Mouse (Mus musculus): Measurements from ENCODE around the gene Olfr923. TPM values are rescaled to one million over a fixed set of nuclear protein-coding genes. Genes with fewer than 3 reads are reported as not detected.

Gene Olfr923
- polyA plus RNA-seq, 1 experiment from 2014 or later = not detected

Other genes starting within 250 kb of the Olfr923 start
- gene Olfr912, start 246.4 kb upstream of the Olfr923 start, polyA plus RNA-seq (2015; fragmentation: Nextera tagmentation; extraction: Ambion mirVana) = not detected in 2 replicates
- gene Olfr913, start 233.8 kb upstream of the Olfr923 start, polyA plus RNA-seq (2015; fragmentation: Nextera tagmentation; extraction: Ambion mirVana) = not detected in 2 replicates
- gene Olfr914, start 221.4 kb upstream of the Olfr923 start, polyA plus RNA-seq (2015; fragmentation: Nextera tagmentation; extraction: Ambion mirVana) = not detected in 2 replicates
- not detected in 2 replicates for gene Olfr916, start 166.7 kb upstream of the Olfr923 start, polyA plus RNA-seq (2015; fragmentation: Nextera tagmentation; extraction: Ambion mirVana)
- not detected in 2 replicates for gene Olfr917, start 160.7 kb upstream of the Olfr923 start, polyA plus RNA-seq (2015; fragmentation: Nextera tagmentation; extraction: Ambion mirVana)
- not detected in 2 replicates for gene Olfr918, start 151.9 kb upstream of the Olfr923 start, polyA plus RNA-seq (2015; fragmentation: Nextera tagmentation; extraction: Ambion mirVana)
- gene Olfr919, start 122.9 kb upstream of the Olfr923 start, polyA plus RNA-seq (2015; fragmentation: Nextera tagmentation; extraction: Ambion mirVana) = not detected in 2 replicates
- 4.8 and 8.0 TPM in 2 replicates for gene Vwa5a, start 108.3 kb upstream of the Olfr923 start, polyA plus RNA-seq (2015; fragmentation: Nextera tagmentation; extraction: Ambion mirVana)
- gene Olfr920, start 74.2 kb upstream of the Olfr923 start, polyA plus RNA-seq (2015; fragmentation: Nextera tagmentation; extraction: Ambion mirVana) = not detected in 2 replicates
- not detected in 2 replicates for gene Olfr921, start 53.5 kb upstream of the Olfr923 start, polyA plus RNA-seq (2015; fragmentation: Nextera tagmentation; extraction: Ambion mirVana)
- not detected in 2 replicates for gene Olfr922, start 11.9 kb upstream of the Olfr923 start, polyA plus RNA-seq (2015; fragmentation: Nextera tagmentation; extraction: Ambion mirVana)
- gene Olfr924, start 17.9 kb downstream of the Olfr923 start, polyA plus RNA-seq (2015; fragmentation: Nextera tagmentation; extraction: Ambion mirVana) = not detected in 2 replicates
- not detected in 2 replicates for gene Olfr26, start 28.5 kb downstream of the Olfr923 start, polyA plus RNA-seq (2015; fragmentation: Nextera tagmentation; extraction: Ambion mirVana)
- gene Olfr926, start 50.6 kb downstream of the Olfr923 start, polyA plus RNA-seq (2015; fragmentation: Nextera tagmentation; extraction: Ambion mirVana) = not detected in 2 replicates
- gene Olfr930, start 103.3 kb downstream of the Olfr923 start, polyA plus RNA-seq (2015; fragmentation: Nextera tagmentation; extraction: Ambion mirVana) = not detected in 2 replicates
- not detected in 2 replicates for gene Olfr933, start 145.8 kb downstream of the Olfr923 start, polyA plus RNA-seq (2015; fragmentation: Nextera tagmentation; extraction: Ambion mirVana)
- not detected in 2 replicates for gene Olfr934, start 161.8 kb downstream of the Olfr923 start, polyA plus RNA-seq (2015; fragmentation: Nextera tagmentation; extraction: Ambion mirVana)
- gene Olfr935, start 173.1 kb downstream of the Olfr923 start, polyA plus RNA-seq (2015; fragmentation: Nextera tagmentation; extraction: Ambion mirVana) = not detected in 2 replicates
- not detected in 2 replicates for gene Olfr146, start 196.8 kb downstream of the Olfr923 start, polyA plus RNA-seq (2015; fragmentation: Nextera tagmentation; extraction: Ambion mirVana)
- not detected in 2 replicates for gene Olfr937, start 238.4 kb downstream of the Olfr923 start, polyA plus RNA-seq (2015; fragmentation: Nextera tagmentation; extraction: Ambion mirVana)